Mouse (Mus musculus): Measurements from ENCODE around the gene Raver1.
A peak's percentile ranks its signal among the peaks of the same experiment; 100 is the strongest.

The Raver1 gene

GRCm38 (mm10) chr9:21041308-21041707 is 50.5 kb downstream of the Raver1 start:
- DNase-seq (ENCODE audit: low spot score) = peak; percentile 78

GRCm38 (mm10) chr9:21039779-21040178 is 52.0 kb downstream of the Raver1 start:
- no peak for DNase-seq (ENCODE audit: low spot score)

GRCm38 (mm10) chr9:21037481-21037891 is 54.3 kb downstream of the Raver1 start:
- no peak for DNase-seq (ENCODE audit: low spot score)

GRCm38 (mm10) chr9:21036666-21037065 is 55.1 kb downstream of the Raver1 start:
- no peak for DNase-seq (ENCODE audit: low spot score)

GRCm38 (mm10) chr9:21036161-21036560 is 55.6 kb downstream of the Raver1 start:
- DNase-seq (ENCODE audit: low spot score) = no peak

- DNase-seq (ENCODE audit: low spot score) = no peak
These were observed 56.2 kb downstream of the Raver1 start for GRCm38 (mm10) chr9:21035586-21035985.

- DNase-seq (ENCODE audit: low spot score) = no peak
These were observed 57.2 kb downstream of the Raver1 start for GRCm38 (mm10) chr9:21034481-21035085.

GRCm38 (mm10) chr9:21033136-21033535 is 58.7 kb downstream of the Raver1 start:
- no peak for DNase-seq (ENCODE audit: low spot score)

GRCm38 (mm10) chr9:21032491-21032890 is 59.3 kb downstream of the Raver1 start:
- no peak for DNase-seq (ENCODE audit: low spot score)

- peak; percentile 82 for DNase-seq (ENCODE audit: low spot score)
These were observed 59.9 kb downstream of the Raver1 start, which contains the start of gene Icam5 for GRCm38 (mm10) chr9:21031896-21032351. Icam5 (plus strand) TSS chr9:21032073.

GRCm38 (mm10) chr9:21031251-21031895 is 60.4 kb downstream of the Raver1 start:
- peak; percentile 83 for DNase-seq (ENCODE audit: low spot score)

GRCm38 (mm10) chr9:21030781-21031250 is 61.0 kb downstream of the Raver1 start:
- peak; percentile 84 for DNase-seq (ENCODE audit: low spot score)

GRCm38 (mm10) chr9:21030055-21030600 is 61.7 kb downstream of the Raver1 start:
- no peak for DNase-seq (ENCODE audit: low spot score)

- DNase-seq (ENCODE audit: low spot score) = no peak
These were observed 62.3 kb downstream of the Raver1 start, which contains the start of gene Icam4 for GRCm38 (mm10) chr9:21029291-21030054. Icam4 (plus strand) TSS chr9:21029373.

- no peak for DNase-seq (ENCODE audit: low spot score)
These were observed 63.2 kb downstream of the Raver1 start for GRCm38 (mm10) chr9:21028560-21029110.

- no peak for DNase-seq (ENCODE audit: low spot score)
These were observed 64.0 kb downstream of the Raver1 start for GRCm38 (mm10) chr9:21027774-21028290.

GRCm38 (mm10) chr9:21026849-21027248 is 65.0 kb downstream of the Raver1 start:
- no peak for DNase-seq (ENCODE audit: low spot score)

- no peak for DNase-seq (ENCODE audit: low spot score)
These were observed 66.5 kb downstream of the Raver1 start for GRCm38 (mm10) chr9:21025258-21025810.

All from left cerebral cortex, adult 11 months (tissue).